In the genomic region with DNA sequence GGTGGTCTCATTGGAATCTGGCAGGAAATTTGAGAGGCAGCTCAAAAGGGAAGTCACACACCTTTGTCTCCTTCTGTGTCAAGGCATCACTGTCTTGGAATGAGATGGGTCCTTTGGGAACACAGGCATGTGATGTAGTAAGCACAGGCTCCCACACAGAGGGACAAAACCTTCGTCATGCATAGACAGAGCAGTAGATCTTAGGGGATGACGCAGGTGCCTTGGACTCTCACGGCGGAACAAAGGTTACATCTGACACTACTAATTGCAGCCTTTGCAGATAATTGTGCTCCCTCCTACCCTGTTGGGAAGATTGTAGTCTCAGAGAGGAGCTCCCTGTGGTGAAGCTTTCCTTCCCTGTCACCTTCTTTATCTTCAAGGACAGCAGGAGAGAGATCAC, we compare ENCODE assay signal across 29 mouse cellular contexts.
DNase-seq lines count a peak whose midpoint lies in the region; ATAC-seq lines count a peak whose summit lies in the region.
"Had no signal": no experiment of that assay in that cellular context is flagged by ENCODE, and none has a peak within 500 bp of the region (broad histone marks: within the 10 kb centered on the region; RNA-seq: fewer than 3 reads in every experiment).

No protein-coding gene starts in this region.

- no peak overlapping the region for H3K4me3 ChIP-seq in embryonic facial prominence, embryonic 14.5 days (ENCODE audit: low read depth, low read length)
- no peak overlapping the region for H3K4me3 ChIP-seq in embryonic facial prominence, embryonic 10.5 days
- H3K4me3 ChIP-seq in hindbrain, embryonic 12.5 days = no peak overlapping the region
- no peak overlapping the region for H3K4me3 ChIP-seq in hindbrain, embryonic 16.5 days (ENCODE audit: low read length)
- H3K4me3 ChIP-seq in intestine, embryonic 16.5 days (ENCODE audit: low read length) = no peak overlapping the region
- H3K4me3 ChIP-seq: embryonic facial prominence, embryonic 13.5 days; gastrocnemius, adult 2 months; heart, embryonic 12.5 days; liver, embryonic 12.5 days; midbrain, embryonic 13.5 days; neural tube, embryonic 13.5 days had no signal

- WGBS in embryonic facial prominence, embryonic 14.5 days = 62% methylated on average over 4 of the region's 4 CpGs
- 64% methylated on average over 4 of the region's 4 CpGs for WGBS in embryonic facial prominence, embryonic 10.5 days
- 69% methylated on average over 4 of the region's 4 CpGs for WGBS in hindbrain, embryonic 12.5 days
- 68% methylated on average over 4 of the region's 4 CpGs for WGBS in hindbrain, embryonic 16.5 days
- 74% methylated on average over 4 of the region's 4 CpGs for WGBS in intestine, embryonic 16.5 days

- peak; percentile 37; the same call in 1 of the 2 replicates for ATAC-seq in embryonic facial prominence, embryonic 14.5 days (ENCODE audit: low read depth)
- 0 out of 2 replicates have a peak, but pooled peaks have one; percentile 32 for ATAC-seq in hindbrain, embryonic 12.5 days (ENCODE audit: low FRiP score)
- ATAC-seq in hindbrain, embryonic 16.5 days = no peak
- ATAC-seq in intestine, embryonic 16.5 days = peak; percentile 63
- ATAC-seq: liver, embryonic 12.5 days; liver, postnatal 0 days; midbrain, embryonic 13.5 days had no signal

- DNase-seq in embryonic facial prominence, embryonic 14.5 days (ENCODE audit: low spot score) = no peak
- no peak for DNase-seq in embryonic facial prominence, embryonic 10.5 days (ENCODE audit: low spot score)
- DNase-seq in ZHBTc4 (ENCODE audit: low read depth, low spot score) (peak; percentile 19), MN1 (ENCODE audit: low spot score) (no peak)
- no peak for DNase-seq in frontal cortex, postnatal 10 days (ENCODE audit: low spot score in 2 of 2)
- DNase-seq: adrenal gland, postnatal 10 days; cerebellum, adult 9-11 months; embryo, embryonic 11 days; gastrocnemius, adult 2 months; gastrocnemius, postnatal 36 days; heart, postnatal 4 days; kidney, adult 9 months; kidney, postnatal 10 days; layer of hippocampus, postnatal 36 days; left cerebral cortex, postnatal 4 days; liver, postnatal 0 days; retina, postnatal 1 day; right cerebral cortex, postnatal 14 days had no signal

- H3K27ac ChIP-seq in embryonic facial prominence, embryonic 14.5 days (replicated peaks; ENCODE audit: low read depth, low read length) = no peak overlapping the region
- H3K27ac ChIP-seq in embryonic facial prominence, embryonic 10.5 days (replicated peaks) = no peak overlapping the region
- H3K27ac ChIP-seq in hindbrain, embryonic 12.5 days = no peak overlapping the region
- H3K27ac ChIP-seq in hindbrain, embryonic 16.5 days (ENCODE audit: low read depth, low read length) = no peak overlapping the region
- H3K27ac ChIP-seq in intestine, embryonic 16.5 days (ENCODE audit: low read length) = no peak overlapping the region
- H3K27ac ChIP-seq: embryonic facial prominence, embryonic 13.5 days; gastrocnemius, adult 2 months; hindbrain, embryonic 14.5 days; liver, embryonic 12.5 days; macrophage; midbrain, embryonic 13.5 days; neural tube, embryonic 13.5 days had no signal

- no peaks in the 10 kb centered on the region for H3K36me3 ChIP-seq in embryonic facial prominence, embryonic 14.5 days (ENCODE audit: control insufficient read depth, insufficient read depth, low read length)
- no peaks in the 10 kb centered on the region for H3K36me3 ChIP-seq in embryonic facial prominence, embryonic 10.5 days (replicated peaks)
- H3K36me3 ChIP-seq in hindbrain, embryonic 12.5 days = no peaks in the 10 kb centered on the region
- no peaks in the 10 kb centered on the region for H3K36me3 ChIP-seq in hindbrain, embryonic 16.5 days (ENCODE audit: control insufficient read depth, insufficient read depth, low read length)
- no peaks in the 10 kb centered on the region for H3K36me3 ChIP-seq in intestine, embryonic 16.5 days (ENCODE audit: control insufficient read depth, insufficient read depth, low read length)
- H3K36me3 ChIP-seq: embryonic facial prominence, embryonic 13.5 days; heart, embryonic 12.5 days; liver, embryonic 12.5 days; midbrain, embryonic 13.5 days; neural tube, embryonic 13.5 days had no signal

- no peaks in the 10 kb centered on the region for H3K9me3 ChIP-seq in embryonic facial prominence, embryonic 14.5 days (ENCODE audit: control insufficient read depth, low read length)
- no peaks in the 10 kb centered on the region for H3K9me3 ChIP-seq in embryonic facial prominence, embryonic 10.5 days
- no peaks in the 10 kb centered on the region for H3K9me3 ChIP-seq in hindbrain, embryonic 12.5 days (replicated peaks)
- H3K9me3 ChIP-seq in hindbrain, embryonic 16.5 days (ENCODE audit: control insufficient read depth, low read length) = no peaks in the 10 kb centered on the region
- no peaks in the 10 kb centered on the region for H3K9me3 ChIP-seq in intestine, embryonic 16.5 days (ENCODE audit: control insufficient read depth, low read length)
- H3K9me3 ChIP-seq: embryonic facial prominence, embryonic 13.5 days; heart, embryonic 12.5 days; liver, embryonic 12.5 days; midbrain, embryonic 13.5 days; neural tube, embryonic 13.5 days had no signal

- H3K4me1 ChIP-seq in embryonic facial prominence, embryonic 14.5 days (ENCODE audit: control insufficient read depth, insufficient read depth, low read length) = no peaks in the 10 kb centered on the region
- peaks cover 25% of the 10 kb centered on the region for H3K4me1 ChIP-seq in embryonic facial prominence, embryonic 10.5 days
- no peaks in the 10 kb centered on the region for H3K4me1 ChIP-seq in hindbrain, embryonic 12.5 days
- no peaks in the 10 kb centered on the region for H3K4me1 ChIP-seq in hindbrain, embryonic 16.5 days (ENCODE audit: control insufficient read depth, insufficient read depth, low read depth, low read length)
- no peaks in the 10 kb centered on the region for H3K4me1 ChIP-seq in intestine, embryonic 16.5 days (ENCODE audit: control insufficient read depth, insufficient read depth, low read length)
- H3K4me1 ChIP-seq: liver, embryonic 12.5 days; midbrain, embryonic 13.5 days had no signal

- H3K9ac ChIP-seq in embryonic facial prominence, embryonic 14.5 days (ENCODE audit: low read depth, low read length) = no peak overlapping the region
- no peak overlapping the region for H3K9ac ChIP-seq in hindbrain, embryonic 12.5 days
- no peak overlapping the region for H3K9ac ChIP-seq in hindbrain, embryonic 16.5 days (ENCODE audit: low read depth, low read length)
- H3K9ac ChIP-seq in intestine, embryonic 16.5 days (ENCODE audit: low read depth, low read length) = no peak overlapping the region
- H3K9ac ChIP-seq: embryonic facial prominence, embryonic 13.5 days; heart, embryonic 12.5 days; hindbrain, embryonic 14.5 days; liver, embryonic 12.5 days; liver, postnatal 0 days; midbrain, embryonic 13.5 days; neural tube, embryonic 13.5 days had no signal

- 0 out of 2 replicates have a peak, but pooled peaks cover 3% of the 10 kb centered on the region for H3K27me3 ChIP-seq in embryonic facial prominence, embryonic 14.5 days (replicated peaks; ENCODE audit: control insufficient read depth, insufficient read depth, low read length)
- H3K27me3 ChIP-seq in embryonic facial prominence, embryonic 10.5 days (replicated peaks; ENCODE audit: low read depth, poor library complexity, severe bottlenecking) = no peaks in the 10 kb centered on the region
- no peaks in the 10 kb centered on the region for H3K27me3 ChIP-seq in hindbrain, embryonic 12.5 days
- H3K27me3 ChIP-seq in hindbrain, embryonic 16.5 days (replicated peaks; ENCODE audit: control insufficient read depth, insufficient read depth, low read length) = no peaks in the 10 kb centered on the region
- no peaks in the 10 kb centered on the region for H3K27me3 ChIP-seq in intestine, embryonic 16.5 days (replicated peaks; ENCODE audit: control insufficient read depth, insufficient read depth, low read length)
- H3K27me3 ChIP-seq: CH12.LX; heart, embryonic 12.5 days; liver, embryonic 12.5 days; midbrain, embryonic 13.5 days had no signal

- no peak overlapping the region for H3K4me2 ChIP-seq in embryonic facial prominence, embryonic 14.5 days (ENCODE audit: low read depth, low read length)
- H3K4me2 ChIP-seq in hindbrain, embryonic 12.5 days (replicated peaks) = no peak overlapping the region
- no peak overlapping the region for H3K4me2 ChIP-seq in hindbrain, embryonic 16.5 days (ENCODE audit: low read length)
- H3K4me2 ChIP-seq in intestine, embryonic 16.5 days (ENCODE audit: low read depth, low read length) = no peak overlapping the region
- H3K4me2 ChIP-seq: embryonic facial prominence, embryonic 13.5 days; hindbrain, embryonic 14.5 days; liver, embryonic 12.5 days; midbrain, embryonic 13.5 days; neural tube, embryonic 13.5 days had no signal
